Mouse (Mus musculus) hindlimb bud, embryonic 11.5 days (tissue): ENCODE measurements at regions not wholly inside any gene's neighbourhood (a gene's known extent, or its start where the extent isn't known, plus 50 kb on each side); places are given as distances from the start of the nearest gene placed in this dataset.

Experiments
- DNase-seq: peaks from one replicate; pipeline ENCODE4 v3.0.0-alpha.2; 2012; ENCODE audit warnings: low read depth, low spot score; ENCODE audit errors: extremely low spot score

DNA sequence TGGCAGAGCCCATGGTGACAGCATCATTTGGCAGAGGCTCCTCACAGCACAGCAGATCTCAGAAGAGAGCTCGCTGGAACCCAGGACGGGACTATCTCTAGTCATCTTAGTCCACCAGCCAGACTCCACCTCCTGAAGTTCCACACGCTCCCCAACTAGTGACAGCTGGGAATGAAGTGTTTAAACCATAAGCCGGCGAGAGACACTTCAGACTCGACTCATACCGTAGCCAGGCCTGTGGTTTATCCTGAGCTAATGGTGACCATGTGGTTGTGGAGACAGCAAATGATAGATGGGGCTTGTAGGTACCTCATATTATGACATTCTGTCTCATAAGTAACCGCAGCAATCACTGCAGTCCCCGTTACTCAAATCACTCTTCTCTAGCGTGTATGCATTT is 52.1 kb upstream of the Runx1 start:
- DNase-seq: no peak
